Mouse (Mus musculus) embryonic facial prominence, embryonic 15.5 days (tissue): ENCODE results near the gene H2-M5. TPM values are rescaled to one million over a fixed set of nuclear protein-coding genes. Genes with fewer than 3 reads are reported as not detected.
"Not testable (repeated sequence)": the region's sequence is repeated elsewhere in the genome, so short reads cannot be mapped to it uniquely, and the experiment has no call there.

Source experiments
- ATAC-seq: fragments of 200-750 bp; cut with Nextera tagmentation; 2 replicates; pipeline ENCODE4 v1.8.0; 2017; ENCODE audit warnings: low read depth, moderate TSS enrichment; ENCODE audit not compliant: insufficient number of reproducible peaks, low FRiP score, low TSS enrichment
- H3K27ac ChIP-seq: fragments of 300-500 bp; sonication (generic); replicated peaks from 2 replicates; pipeline ENCODE4 v1.5.1; 2015; ENCODE audit warnings: mild to moderate bottlenecking, inconsistent platforms
- H3K27me3 ChIP-seq: fragments of 300-500 bp; sonication (generic); 2 replicates; pipeline ENCODE4 v1.6.1; 2015; ENCODE audit warnings: inconsistent platforms
- H3K36me3 ChIP-seq: fragments of 300-500 bp; sonication (generic); 2 replicates; pipeline ENCODE4 v1.6.1; 2015; ENCODE audit warnings: mild to moderate bottlenecking, inconsistent platforms
- H3K4me1 ChIP-seq: fragments of 300-500 bp; sonication (generic); 2 replicates; pipeline ENCODE4 v1.6.1; 2015; ENCODE audit warnings: inconsistent platforms
- H3K4me2 ChIP-seq: fragments of 300-500 bp; sonication (generic); replicated peaks from 2 replicates; pipeline ENCODE4 v1.6.1; 2015; ENCODE audit warnings: mild to moderate bottlenecking, inconsistent platforms
- H3K4me3 ChIP-seq: fragments of 300-500 bp; sonication (generic); replicated peaks from 2 replicates; pipeline ENCODE4 v1.5.1; 2015; ENCODE audit warnings: mild to moderate bottlenecking, inconsistent platforms
- H3K9ac ChIP-seq: fragments of 300-500 bp; sonication (generic); 2 replicates; pipeline ENCODE4 v1.6.1; 2015; ENCODE audit warnings: inconsistent platforms
- H3K9me3 ChIP-seq: fragments of 300-500 bp; sonication (generic); replicated peaks from 2 replicates; pipeline ENCODE4 v1.6.1; 2016; ENCODE audit warnings: inconsistent platforms
- WGBS: fragments of 180-500 bp; shearing (Covaris S2); methylation state at CpG from one replicate; pipeline ENCODE4 v1.1.7; 2015; 5-methylcytosine and 5-hydroxymethylcytosine counted together
- polyA plus RNA-seq: library from polyadenylated mRNA; unstranded; fragments of >200 nt; fragmentation: Nextera tagmentation; extraction: Ambion mirVana; gene quantifications from 2 replicates; pipeline ENCODE4 v1.2.1, GENCODE M21; 2015

The H2-M5 gene
- polyA plus RNA-seq, 1 experiment from 2014 or later = 0.95 TPM

GRCm38 (mm10) chr17:36992336-36993104 lies 3.2 kb upstream of the H2-M5 start:
- no peaks in the 10 kb centered on the region for H3K36me3 ChIP-seq
- H3K9ac ChIP-seq = no peak overlapping the region
- H3K4me2 ChIP-seq = no peak overlapping the region
- peaks cover 21% of the 10 kb centered on the region for H3K27me3 ChIP-seq
- no peak for ATAC-seq
- H3K4me1 ChIP-seq = 0 out of 2 replicates have a peak, but pooled peaks cover 4% of the 10 kb centered on the region
- H3K9me3 ChIP-seq = no peaks in the 10 kb centered on the region
- H3K4me3 ChIP-seq = no peak overlapping the region
- no peak overlapping the region for H3K27ac ChIP-seq
- WGBS = 70% methylated on average over 3 of the region's 3 CpGs

GRCm38 (mm10) chr17:36990630-36991029 lies 1.3 kb upstream of the H2-M5 start:
- H3K27me3 ChIP-seq = peaks cover 27% of the 10 kb centered on the region
- not testable (repeated sequence) for H3K27ac ChIP-seq, H3K9ac ChIP-seq, H3K4me2 ChIP-seq, H3K9me3 ChIP-seq, ATAC-seq, H3K36me3 ChIP-seq, H3K4me3 ChIP-seq, H3K4me1 ChIP-seq
- WGBS = 80% methylated on average over 6 of the region's 6 CpGs

GRCm38 (mm10) chr17:36988475-36988874 lies 862 bp downstream of the H2-M5 start:
- H3K4me1 ChIP-seq = 0 out of 2 replicates have a peak, but pooled peaks cover 4% of the 10 kb centered on the region
- peak overlapping the region; percentile 27; the same call in 1 of the 2 replicates for H3K4me2 ChIP-seq
- peak overlapping the region; percentile 11; the same call in 1 of the 2 replicates for H3K4me3 ChIP-seq
- peaks cover 27% of the 10 kb centered on the region for H3K27me3 ChIP-seq
- H3K9ac ChIP-seq = no peak overlapping the region
- H3K27ac ChIP-seq = no peak overlapping the region
- 5% methylated on average over 24 of the region's 24 CpGs for WGBS
- ATAC-seq = no peak
- no peaks in the 10 kb centered on the region for H3K36me3 ChIP-seq
- H3K9me3 ChIP-seq = no peaks in the 10 kb centered on the region

GRCm38 (mm10) chr17:36982253-36983155 lies 6.8 kb downstream of the H2-M5 start:
- ATAC-seq = no peak
- H3K9me3 ChIP-seq = no peaks in the 10 kb centered on the region
- 31% methylated on average over 5 of the region's 5 CpGs for WGBS
- H3K27me3 ChIP-seq = peaks cover 6% of the 10 kb centered on the region
- H3K27ac ChIP-seq = no peak overlapping the region
- no peaks in the 10 kb centered on the region for H3K36me3 ChIP-seq
- H3K4me2 ChIP-seq = no peak overlapping the region
- no peak overlapping the region for H3K9ac ChIP-seq
- no peak overlapping the region for H3K4me3 ChIP-seq
- H3K4me1 ChIP-seq = no peaks in the 10 kb centered on the region

- Histone ChIP-seq H3K27ac (no peak overlapping the region), H3K9ac (no peak overlapping the region), H3K36me3 (no peaks in the 10 kb centered on the region), H3K27me3 (no peaks in the 10 kb centered on the region), H3K4me3 (peak overlapping the region; percentile 13; the same call in 1 of the 2 replicates), H3K4me2 (peak overlapping the region; percentile 37), H3K4me1 (no peaks in the 10 kb centered on the region), H3K9me3 (no peaks in the 10 kb centered on the region)
- WGBS = 6% methylated on average over 4 of the region's 4 CpGs
- no peak for ATAC-seq
Observed at GRCm38 (mm10) chr17:36981845-36982244, 7.5 kb downstream of the H2-M5 start.

GRCm38 (mm10) chr17:36981221-36981813 lies 8.0 kb downstream of the H2-M5 start, which contains the start of gene 2410137M14Rik:
2410137M14Rik (minus strand) TSS chr17:36981237.
- Histone ChIP-seq H3K4me2 (peak within 1 kb of the TSS; percentile 37), H3K36me3 (no peaks in the 10 kb centered on the region), H3K9ac (no peak within 1 kb of the TSS), H3K27ac (no peak within 1 kb of the TSS), H3K4me3 (peak within 1 kb of the TSS; percentile 13), H3K27me3 (no peaks in the 10 kb centered on the region), H3K9me3 (no peaks in the 10 kb centered on the region), H3K4me1 (no peaks in the 10 kb centered on the region)
- no peak for ATAC-seq
- WGBS = 10% methylated on average over 18 of the region's 18 CpGs

- Histone ChIP-seq H3K27ac (no peak overlapping the region), H3K36me3 (no peaks in the 10 kb centered on the region), H3K27me3 (no peaks in the 10 kb centered on the region), H3K4me1 (no peaks in the 10 kb centered on the region), H3K9ac (no peak overlapping the region), H3K4me2 (no peak overlapping the region), H3K4me3 (no peak overlapping the region), H3K9me3 (no peaks in the 10 kb centered on the region)
- WGBS = 54% methylated on average over 8 of the region's 8 CpGs
- no peak for ATAC-seq
Observed at GRCm38 (mm10) chr17:36973271-36973787, 16.0 kb downstream of the H2-M5 start.

GRCm38 (mm10) chr17:36972791-36973190 lies 16.5 kb downstream of the H2-M5 start:
- H3K9me3 ChIP-seq = no peaks in the 10 kb centered on the region
- H3K4me1 ChIP-seq = no peaks in the 10 kb centered on the region
- no peak overlapping the region for H3K4me3 ChIP-seq
- H3K27ac ChIP-seq = no peak overlapping the region
- H3K27me3 ChIP-seq = no peaks in the 10 kb centered on the region
- no peak for ATAC-seq
- 80% methylated on average over 3 of the region's 3 CpGs for WGBS
- no peak overlapping the region for H3K9ac ChIP-seq
- no peaks in the 10 kb centered on the region for H3K36me3 ChIP-seq
- H3K4me2 ChIP-seq = no peak overlapping the region

GRCm38 (mm10) chr17:36971172-36971850 lies 18.0 kb downstream of the H2-M5 start:
- no peak for ATAC-seq
- H3K27me3 ChIP-seq = no peaks in the 10 kb centered on the region
- H3K9ac ChIP-seq = no peak overlapping the region
- H3K9me3 ChIP-seq = no peaks in the 10 kb centered on the region
- H3K36me3 ChIP-seq = no peaks in the 10 kb centered on the region
- no peaks in the 10 kb centered on the region for H3K4me1 ChIP-seq
- WGBS = 84% methylated on average over 6 of the region's 6 CpGs
- H3K4me2 ChIP-seq = no peak overlapping the region
- H3K4me3 ChIP-seq = no peak overlapping the region
- no peak overlapping the region for H3K27ac ChIP-seq

- ATAC-seq = no peak
- no peak overlapping the region for H3K4me3 ChIP-seq
- no peaks in the 10 kb centered on the region for H3K9me3 ChIP-seq
- no peak overlapping the region for H3K9ac ChIP-seq
- 84% methylated on average over 14 of the region's 14 CpGs for WGBS
- H3K36me3 ChIP-seq = no peaks in the 10 kb centered on the region
- no peaks in the 10 kb centered on the region for H3K4me1 ChIP-seq
- no peak overlapping the region for H3K4me2 ChIP-seq
- no peak overlapping the region for H3K27ac ChIP-seq
- no peaks in the 10 kb centered on the region for H3K27me3 ChIP-seq
Observed at GRCm38 (mm10) chr17:36970316-36970890, 18.9 kb downstream of the H2-M5 start.
